Mouse (Mus musculus) liver, embryonic 15.5 days (tissue): Measurements from ENCODE around the gene Sgpp1. TPM values are rescaled to one million over a fixed set of nuclear protein-coding genes. Genes with fewer than 3 reads are reported as not detected.
A peak's percentile ranks its signal among the peaks of the same experiment; 100 is the strongest.

Experiments used
- ATAC-seq: fragments of 200-750 bp; cut with Nextera tagmentation; 2 replicates; pipeline ENCODE4 v1.8.0; 2017; ENCODE audit warnings: moderate number of reproducible peaks, mild to moderate bottlenecking, moderate library complexity; ENCODE audit not compliant: insufficient read depth
- H3K27ac ChIP-seq: fragments of 300-500 bp; sonication (generic); replicated peaks from 2 replicates; pipeline ENCODE4 v1.5.1; 2015; ENCODE audit warnings: mild to moderate bottlenecking, inconsistent platforms
- H3K27me3 ChIP-seq: fragments of 300-500 bp; sonication (generic); 2 replicates; pipeline ENCODE4 v1.6.1; 2015; ENCODE audit warnings: mild to moderate bottlenecking, inconsistent platforms
- H3K36me3 ChIP-seq: fragments of 300-500 bp; sonication (generic); replicated peaks from 2 replicates; pipeline ENCODE4 v1.6.1; 2015; ENCODE audit warnings: moderate library complexity, mild to moderate bottlenecking, inconsistent platforms
- H3K4me1 ChIP-seq: fragments of 300-500 bp; sonication (generic); replicated peaks from 2 replicates; pipeline ENCODE4 v1.6.1; 2015; ENCODE audit warnings: inconsistent platforms
- H3K4me2 ChIP-seq: fragments of 300-500 bp; sonication (generic); 2 replicates; pipeline ENCODE4 v1.6.1; 2015; ENCODE audit warnings: moderate library complexity, mild to moderate bottlenecking, inconsistent platforms
- H3K4me3 ChIP-seq: fragments of 300-500 bp; sonication (generic); replicated peaks from 2 replicates; pipeline ENCODE4 v1.5.1; 2015; ENCODE audit warnings: mild to moderate bottlenecking, inconsistent platforms
- H3K9ac ChIP-seq: fragments of 300-500 bp; sonication (generic); 2 replicates; pipeline ENCODE4 v1.6.1; 2015; ENCODE audit warnings: moderate library complexity, mild to moderate bottlenecking, inconsistent platforms
- H3K9me3 ChIP-seq: fragments of 300-500 bp; sonication (generic); replicated peaks from 2 replicates; pipeline ENCODE4 v1.6.1; 2016; ENCODE audit warnings: inconsistent platforms
- WGBS: fragments of 180-500 bp; shearing (Covaris S2); methylation state at CpG from one replicate; pipeline ENCODE4 v1.1.7; 2015; ENCODE audit warnings: mixed read lengths; ENCODE audit not compliant: insufficient replicate concordance; 5-methylcytosine and 5-hydroxymethylcytosine counted together
- polyA plus RNA-seq: library from polyadenylated mRNA; unstranded; fragments of >200 nt; fragmentation: Nextera tagmentation; extraction: Ambion mirVana; gene quantifications from 2 replicates; pipeline ENCODE4 v1.2.1, GENCODE M21; 2015

The Sgpp1 gene
- polyA plus RNA-seq, 1 experiment from 2014 or later, result 13.3 TPM

DNA sequence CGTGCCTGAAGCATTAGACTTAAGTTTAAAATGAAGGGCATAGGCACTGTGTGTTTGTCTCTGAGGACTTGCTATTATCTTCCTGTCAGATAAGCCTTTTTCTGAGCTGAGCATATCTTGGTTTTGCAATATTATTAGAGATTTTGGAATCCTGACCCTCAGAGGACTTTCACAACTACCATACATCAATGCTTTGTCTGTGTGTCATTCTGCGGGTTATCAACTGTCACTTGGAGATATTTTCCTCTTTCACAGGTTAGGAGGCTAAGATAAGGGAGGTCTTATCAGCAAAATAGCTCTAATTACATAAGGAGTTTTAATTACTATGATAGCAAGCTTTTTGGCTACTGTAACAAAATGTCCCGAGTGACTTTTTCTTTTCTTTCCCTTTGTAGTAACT lies 16.5 kb upstream of the Sgpp1 start:
- WGBS, result 41% methylated on average over 3 of the region's 3 CpGs
- no peak overlapping the region for H3K9ac ChIP-seq
- H3K9me3 ChIP-seq, result no peaks in the 10 kb centered on the region
- no peak overlapping the region for H3K4me2 ChIP-seq
- H3K4me1 ChIP-seq, result no peaks in the 10 kb centered on the region
- no peaks in the 10 kb centered on the region for H3K27me3 ChIP-seq
- H3K36me3 ChIP-seq, result no peaks in the 10 kb centered on the region
- H3K27ac ChIP-seq, result no peak overlapping the region
- ATAC-seq, result no peak
- H3K4me3 ChIP-seq, result no peak overlapping the region

DNA sequence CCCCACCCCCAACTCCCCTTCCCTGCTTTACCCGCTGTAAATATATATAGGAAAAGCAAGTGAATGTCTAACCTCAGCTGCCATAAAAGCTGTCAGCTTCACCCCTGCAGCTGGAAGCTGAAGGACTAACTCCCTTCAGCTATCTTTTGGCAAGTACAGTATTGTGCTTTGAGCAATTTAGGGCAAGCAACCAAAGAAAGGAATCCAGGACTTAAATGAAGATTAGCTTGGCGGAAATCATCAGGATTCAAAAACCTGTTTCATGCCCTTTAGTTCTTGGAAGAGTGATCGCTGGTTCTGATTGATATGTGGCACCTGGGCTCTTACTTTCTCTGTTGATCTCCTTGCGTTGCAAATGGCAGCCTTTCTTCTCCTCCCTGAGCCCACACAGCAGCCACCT lies 13.0 kb upstream of the Sgpp1 start:
- 60% methylated on average over 4 of the region's 4 CpGs for WGBS
- Histone ChIP-seq H3K27me3 (no peaks in the 10 kb centered on the region), H3K4me3 (no peak overlapping the region), H3K9ac (no peak overlapping the region), H3K4me2 (no peak overlapping the region), H3K4me1 (no peaks in the 10 kb centered on the region), H3K27ac (no peak overlapping the region), H3K36me3 (no peaks in the 10 kb centered on the region), H3K9me3 (no peaks in the 10 kb centered on the region)
- no peak for ATAC-seq

DNA sequence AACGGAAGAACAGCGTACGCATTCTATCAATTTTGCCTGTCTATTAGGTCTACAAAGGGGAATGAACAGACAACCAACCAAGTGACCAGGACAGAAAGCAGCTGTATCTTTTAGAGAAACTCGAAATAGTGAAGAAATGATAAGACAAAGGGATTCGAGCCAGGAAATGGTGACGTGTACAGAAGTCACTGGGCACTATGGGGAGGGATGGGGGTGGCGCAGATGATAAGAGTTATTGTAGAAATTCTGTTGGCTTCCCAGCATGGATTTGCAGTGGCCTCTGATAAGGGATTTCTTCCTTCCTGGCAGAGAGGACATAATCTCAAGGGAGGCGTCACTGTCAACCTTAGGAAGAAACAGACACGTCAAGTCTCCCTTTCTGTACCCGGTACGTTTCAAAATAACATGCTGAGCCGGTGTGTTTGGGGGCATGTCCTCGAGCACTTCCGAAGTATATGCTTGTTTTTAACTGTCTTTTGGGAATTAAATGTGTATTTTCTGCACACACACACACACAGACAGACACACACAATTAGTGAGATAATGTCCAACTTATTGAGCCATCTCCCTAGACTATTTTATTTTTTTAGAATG lies 10.3 kb upstream of the Sgpp1 start:
- no peaks in the 10 kb centered on the region for H3K36me3 ChIP-seq
- H3K4me2 ChIP-seq, result 0 out of 2 replicates have a peak overlapping the region, but pooled peaks have one; percentile 4
- WGBS, result 23% methylated on average over 14 of the region's 14 CpGs
- H3K4me1 ChIP-seq, result no peaks in the 10 kb centered on the region
- H3K9ac ChIP-seq, result no peak overlapping the region
- no peaks in the 10 kb centered on the region for H3K27me3 ChIP-seq
- no peak overlapping the region for H3K4me3 ChIP-seq
- ATAC-seq, result peak; percentile 64; the same call in 1 of the 2 replicates
- no peaks in the 10 kb centered on the region for H3K9me3 ChIP-seq
- H3K27ac ChIP-seq, result no peak overlapping the region

DNA sequence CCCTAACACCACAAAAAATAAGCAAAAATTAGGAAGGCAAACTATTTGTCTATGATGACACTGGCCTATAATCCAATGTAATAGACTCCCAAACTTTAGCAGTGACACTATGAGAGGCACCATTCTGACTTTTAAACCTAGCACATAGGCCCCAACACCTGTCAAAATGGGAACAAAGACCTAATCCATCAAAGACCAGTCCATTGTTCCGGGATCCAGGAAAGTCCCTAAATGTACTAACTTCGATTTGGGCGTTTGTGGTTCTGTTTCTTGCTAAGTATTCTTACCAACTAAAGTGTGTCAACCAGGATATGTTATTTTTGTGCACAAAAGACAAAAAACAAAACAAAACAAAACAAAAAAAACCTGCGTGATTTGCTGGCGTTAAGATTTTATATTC lies 6.6 kb upstream of the Sgpp1 start:
- Histone ChIP-seq H3K27me3 (no peaks in the 10 kb centered on the region), H3K27ac (no peak overlapping the region), H3K4me3 (no peak overlapping the region), H3K9me3 (no peaks in the 10 kb centered on the region), H3K4me2 (no peak overlapping the region), H3K4me1 (no peaks in the 10 kb centered on the region), H3K36me3 (no peaks in the 10 kb centered on the region), H3K9ac (no peak overlapping the region)
- no peak for ATAC-seq
- WGBS, result 65% methylated on average over 5 of the region's 5 CpGs

DNA sequence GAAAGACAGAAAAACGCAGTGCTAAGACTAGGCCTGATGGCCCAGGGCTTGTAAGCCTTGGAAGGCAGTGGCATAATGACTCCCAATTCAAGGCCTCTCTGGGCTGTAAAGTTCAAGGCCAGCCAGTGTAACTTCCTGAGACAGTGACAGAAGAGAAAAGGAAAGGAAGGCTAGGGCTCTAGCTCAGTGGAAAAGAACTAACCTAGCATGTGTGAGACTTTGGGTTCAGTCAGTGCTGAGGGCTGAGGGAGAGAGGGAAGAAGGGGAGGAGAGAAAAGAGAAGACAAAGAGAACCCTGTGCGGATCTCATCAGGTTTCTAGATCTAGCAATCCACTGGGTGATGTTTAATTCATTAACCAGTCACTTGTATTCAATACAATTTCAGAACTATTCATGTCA lies 5.7 kb upstream of the Sgpp1 start:
- no peaks in the 10 kb centered on the region for H3K27me3 ChIP-seq
- no peak overlapping the region for H3K9ac ChIP-seq
- no peak overlapping the region for H3K27ac ChIP-seq
- no peaks in the 10 kb centered on the region for H3K36me3 ChIP-seq
- H3K9me3 ChIP-seq, result no peaks in the 10 kb centered on the region
- H3K4me3 ChIP-seq, result no peak overlapping the region
- no peak overlapping the region for H3K4me2 ChIP-seq
- 0 out of 2 replicates have a peak, but pooled peaks cover 4% of the 10 kb centered on the region for H3K4me1 ChIP-seq
- ATAC-seq, result no peak
- WGBS, result 72% methylated on average over 2 of the region's 2 CpGs

DNA sequence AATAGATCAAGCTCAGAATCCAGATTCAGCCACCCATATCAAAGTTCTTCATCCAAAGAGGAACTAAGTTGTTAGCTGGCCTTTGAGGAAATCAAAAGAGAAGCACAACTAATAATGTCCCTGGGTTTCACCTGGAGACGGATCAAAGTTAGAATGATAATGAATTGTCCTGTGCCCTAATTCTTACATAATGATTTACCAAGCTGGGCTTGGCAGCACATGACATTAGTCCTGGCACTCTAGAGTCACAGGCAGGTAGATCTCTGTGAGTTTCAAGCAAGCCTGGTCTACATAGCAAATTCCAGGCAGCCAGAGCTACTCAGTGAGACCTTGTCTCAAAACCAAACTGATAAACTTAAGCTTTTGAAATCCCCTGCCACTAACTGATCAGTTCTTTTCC lies 4.9 kb upstream of the Sgpp1 start:
- WGBS, result 69% methylated on average over 1 of the region's 1 CpGs
- Histone ChIP-seq H3K27ac (no peak overlapping the region), H3K4me3 (no peak overlapping the region), H3K27me3 (no peaks in the 10 kb centered on the region), H3K4me2 (no peak overlapping the region), H3K9me3 (no peaks in the 10 kb centered on the region), H3K36me3 (no peaks in the 10 kb centered on the region), H3K4me1 (peaks cover 8% of the 10 kb centered on the region), H3K9ac (no peak overlapping the region)
- no peak for ATAC-seq

DNA sequence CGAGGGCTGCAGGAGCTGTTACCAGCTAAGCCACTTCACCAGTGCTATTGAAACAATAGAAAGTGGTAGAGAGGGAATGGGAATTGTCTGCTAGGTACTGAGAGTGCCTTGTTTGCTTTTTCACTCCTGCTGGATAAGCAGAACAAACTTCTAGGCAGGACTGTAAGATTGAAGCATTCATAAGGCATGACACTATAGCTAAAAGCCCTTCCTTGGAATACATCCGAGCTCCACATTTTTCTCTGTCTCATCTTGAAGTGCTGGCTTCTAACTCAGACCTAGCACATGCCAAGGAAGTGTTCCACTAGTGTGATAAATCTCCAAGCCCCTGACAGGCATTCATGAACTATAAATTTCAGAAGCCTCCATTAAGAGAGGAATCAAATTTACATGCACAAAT lies 4.1 kb upstream of the Sgpp1 start:
- 49% methylated on average over 2 of the region's 2 CpGs for WGBS
- no peaks in the 10 kb centered on the region for H3K36me3 ChIP-seq
- H3K27me3 ChIP-seq, result no peaks in the 10 kb centered on the region
- no peak overlapping the region for H3K4me2 ChIP-seq
- no peaks in the 10 kb centered on the region for H3K9me3 ChIP-seq
- no peak overlapping the region for H3K9ac ChIP-seq
- H3K4me3 ChIP-seq, result no peak overlapping the region
- no peak for ATAC-seq
- H3K27ac ChIP-seq, result no peak overlapping the region
- H3K4me1 ChIP-seq, result peaks cover 8% of the 10 kb centered on the region

DNA sequence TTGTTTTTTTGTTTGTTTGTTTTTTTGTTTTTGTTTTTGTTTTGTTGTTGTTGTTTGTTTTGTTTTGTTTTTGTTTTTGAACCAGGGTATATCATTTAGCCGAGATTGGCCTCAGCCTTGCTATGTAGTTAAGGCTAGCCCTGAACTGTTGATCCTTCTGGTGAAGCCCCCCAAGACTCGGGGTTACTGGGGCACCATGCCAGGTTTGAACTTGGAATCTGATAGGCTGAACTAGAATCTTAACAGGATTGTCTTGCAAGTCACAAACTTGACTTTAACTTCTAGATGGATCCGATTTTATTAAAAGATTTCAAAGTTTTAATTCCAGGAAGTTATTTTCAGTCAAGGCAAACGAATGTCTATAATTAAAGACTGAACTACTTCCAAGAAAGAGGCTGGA lies 767 bp upstream of the Sgpp1 start:
- no peak overlapping the region for H3K9ac ChIP-seq
- H3K4me3 ChIP-seq, result no peak overlapping the region
- ATAC-seq, result no peak
- WGBS, result 56% methylated on average over 4 of the region's 4 CpGs
- H3K27ac ChIP-seq, result no peak overlapping the region
- H3K4me1 ChIP-seq, result peaks cover 28% of the 10 kb centered on the region
- H3K36me3 ChIP-seq, result no peaks in the 10 kb centered on the region
- no peaks in the 10 kb centered on the region for H3K27me3 ChIP-seq
- H3K4me2 ChIP-seq, result peak overlapping the region; percentile 86
- no peaks in the 10 kb centered on the region for H3K9me3 ChIP-seq

DNA sequence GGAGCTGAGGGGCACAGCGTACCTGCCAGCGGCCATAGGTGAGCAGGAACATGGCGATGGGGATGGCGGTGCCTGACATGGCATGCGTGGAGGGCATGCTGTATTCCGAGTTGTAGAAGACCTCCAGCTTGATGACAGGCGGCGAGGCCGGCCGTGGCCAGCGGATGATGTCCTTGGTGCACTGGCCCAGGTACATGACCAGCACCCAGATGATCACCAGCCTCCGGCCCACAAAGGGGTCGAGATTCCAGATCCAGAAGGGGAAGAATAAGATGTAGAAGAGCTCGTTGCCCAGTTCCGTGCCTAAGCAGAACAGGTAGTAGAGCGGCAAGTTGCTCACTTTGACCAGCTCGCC lies 661 bp downstream of the Sgpp1 start:
- H3K9ac ChIP-seq, result peak overlapping the region; percentile 87
- peak overlapping the region; percentile 86 for H3K4me2 ChIP-seq
- H3K36me3 ChIP-seq, result no peaks in the 10 kb centered on the region
- H3K27ac ChIP-seq, result peak overlapping the region; percentile 82
- H3K9me3 ChIP-seq, result no peaks in the 10 kb centered on the region
- peak; percentile 26 for ATAC-seq
- under 1% methylated on average over 17 of the region's 17 CpGs for WGBS
- peaks cover 29% of the 10 kb centered on the region for H3K4me1 ChIP-seq
- peak overlapping the region; percentile 72 for H3K4me3 ChIP-seq
- H3K27me3 ChIP-seq, result no peaks in the 10 kb centered on the region

DNA sequence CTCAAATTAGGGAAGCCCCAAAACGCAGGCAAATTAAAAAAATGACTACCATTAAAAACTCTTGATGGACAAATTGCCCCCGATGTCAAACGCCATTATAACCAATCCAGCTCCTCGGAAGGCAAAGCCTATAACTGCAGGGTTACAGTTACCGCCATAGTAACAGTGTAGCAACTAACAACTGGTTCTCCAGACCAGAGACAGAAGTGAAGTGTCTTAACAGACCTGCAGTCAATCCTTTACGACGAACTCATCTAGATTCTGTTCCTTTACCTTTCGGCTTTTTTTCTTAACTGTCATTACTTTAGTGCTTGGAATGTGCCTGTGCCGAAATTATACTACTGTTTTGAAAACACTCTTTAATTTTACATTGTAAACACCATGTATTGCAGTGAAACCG lies 1.4 kb downstream of the Sgpp1 start:
- H3K27me3 ChIP-seq, result no peaks in the 10 kb centered on the region
- no peaks in the 10 kb centered on the region for H3K9me3 ChIP-seq
- WGBS, result 9% methylated on average over 10 of the region's 10 CpGs
- peak overlapping the region; percentile 86 for H3K4me2 ChIP-seq
- no peak for ATAC-seq
- peak overlapping the region; percentile 82; the same call in 1 of the 2 replicates for H3K27ac ChIP-seq
- H3K4me1 ChIP-seq, result peaks cover 29% of the 10 kb centered on the region
- H3K4me3 ChIP-seq, result peak overlapping the region; percentile 72
- H3K36me3 ChIP-seq, result no peaks in the 10 kb centered on the region
- H3K9ac ChIP-seq, result peak overlapping the region; percentile 87

DNA sequence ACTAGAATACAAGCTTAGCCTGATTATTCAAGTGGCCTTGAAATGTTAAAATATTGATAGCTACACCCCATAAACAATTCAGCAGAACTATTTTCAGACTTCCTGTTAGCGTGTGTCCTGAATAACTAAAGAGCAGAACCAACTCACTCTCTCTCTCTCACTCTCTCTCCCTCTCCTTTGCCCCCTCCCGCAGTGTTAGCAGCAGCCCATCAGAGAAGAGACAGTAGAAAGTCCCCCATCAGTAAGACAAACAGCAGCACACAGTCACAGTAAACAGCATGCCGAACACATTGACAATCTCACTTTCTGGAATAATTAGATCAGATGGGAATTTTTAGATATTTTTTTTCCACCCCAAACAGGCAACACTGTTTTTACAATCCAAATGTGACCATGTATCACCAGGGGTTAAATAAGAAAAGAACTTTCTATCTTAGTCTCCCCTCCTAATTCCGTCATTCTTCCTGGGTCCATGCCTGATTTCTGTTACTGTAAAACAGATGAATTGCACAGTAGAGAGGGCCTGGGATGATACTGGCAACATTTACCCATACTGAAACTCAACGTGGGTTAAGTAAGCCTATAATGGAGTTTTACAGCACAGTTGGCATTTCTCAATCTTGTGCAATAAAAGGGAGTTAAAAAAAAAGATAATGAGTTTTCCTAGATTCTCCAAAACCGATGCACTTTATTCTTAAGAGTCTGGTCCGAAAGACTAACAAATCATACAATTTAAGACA lies 2.0 kb downstream of the Sgpp1 start:
- Histone ChIP-seq H3K27me3 (no peaks in the 10 kb centered on the region), H3K4me1 (peaks cover 29% of the 10 kb centered on the region), H3K27ac (peak overlapping the region; percentile 51), H3K36me3 (peaks cover 6% of the 10 kb centered on the region; the same call in 1 of the 2 replicates), H3K9ac (peak overlapping the region; percentile 87), H3K9me3 (no peaks in the 10 kb centered on the region), H3K4me3 (peak overlapping the region; percentile 72), H3K4me2 (peak overlapping the region; percentile 86)
- no peak for ATAC-seq
- 26% methylated on average over 7 of the region's 7 CpGs for WGBS
